Mouse (Mus musculus) forebrain, embryonic 14.5 days (tissue): ENCODE results near the gene Ubiad1. TPM values are rescaled to one million over a fixed set of nuclear protein-coding genes. Genes with fewer than 3 reads are reported as not detected.

Source experiments
- ATAC-seq: fragments of 200-750 bp; cut with Nextera tagmentation; 2 replicates; pipeline ENCODE4 v1.8.0; 2017; ENCODE audit warnings: mild to moderate bottlenecking, moderate library complexity
- DNase-seq: peaks from one replicate; pipeline ENCODE4 v3.0.0-alpha.2; 2015; ENCODE audit warnings: low spot score
- H3K27ac ChIP-seq: fragments of 300-500 bp; sonication (generic); 2 replicates; pipeline ENCODE4 v1.5.1; 2014; ENCODE audit warnings: low read depth, mild to moderate bottlenecking, control low read depth, low read length, moderate library complexity
- H3K27me3 ChIP-seq: fragments of 300-500 bp; sonication (generic); replicated peaks from 2 replicates; pipeline ENCODE4 v1.6.1; 2014; ENCODE audit warnings: low read length, control low read depth, mixed read lengths; ENCODE audit not compliant: control insufficient read depth, insufficient read depth
- H3K36me3 ChIP-seq: fragments of 300-500 bp; sonication (generic); 2 replicates; pipeline ENCODE4 v1.6.1; 2014; ENCODE audit warnings: low read length, control low read depth; ENCODE audit not compliant: control insufficient read depth, insufficient read depth
- H3K4me1 ChIP-seq: fragments of 300-500 bp; sonication (generic); 2 replicates; pipeline ENCODE4 v1.6.1; 2014; ENCODE audit warnings: antibody characterized with exemption, low read length, control low read depth; ENCODE audit not compliant: control insufficient read depth, insufficient read depth
- H3K4me2 ChIP-seq: fragments of 300-500 bp; sonication (generic); 2 replicates; pipeline ENCODE4 v1.6.1; 2014; ENCODE audit warnings: mild to moderate bottlenecking, control low read depth, low read length
- H3K4me3 ChIP-seq: fragments of 300-500 bp; sonication (generic); 2 replicates; pipeline ENCODE4 v1.5.1; 2014; ENCODE audit warnings: low read depth, low read length, control low read depth
- H3K9ac ChIP-seq: fragments of 300-500 bp; sonication (generic); 2 replicates; pipeline ENCODE4 v1.6.1; 2014; ENCODE audit warnings: mild to moderate bottlenecking, low read length, control low read depth, moderate library complexity
- H3K9me3 ChIP-seq: fragments of 300-500 bp; sonication (generic); replicated peaks from 2 replicates; pipeline ENCODE4 v1.6.1; 2016; ENCODE audit warnings: low read length, control low read depth, mixed read lengths; ENCODE audit not compliant: control insufficient read depth
- WGBS: fragments of 180-500 bp; shearing (Covaris S2); extraction: QIAGEN DNeasy Blood & Tissue Kit; methylation state at CpG from one replicate; pipeline ENCODE4 v1.1.7; 2014; 5-methylcytosine and 5-hydroxymethylcytosine counted together
- polyA plus RNA-seq: library from polyadenylated mRNA; unstranded; fragments of >200 nt; fragmentation: Nextera tagmentation; extraction: Ambion mirVana; gene quantifications from 2 replicates; pipeline ENCODE4 v1.2.1, GENCODE M21; 2014

The Ubiad1 gene
- polyA plus RNA-seq, 1 experiment from 2014 or later = 14.2 TPM

- WGBS = 82% methylated on average over 5 of the region's 5 CpGs
- no peak for ATAC-seq
- Histone ChIP-seq H3K4me2 (no peak overlapping the region), H3K4me1 (no peaks in the 10 kb centered on the region), H3K27ac (no peak overlapping the region), H3K9ac (no peak overlapping the region), H3K36me3 (no peaks in the 10 kb centered on the region), H3K9me3 (no peaks in the 10 kb centered on the region), H3K27me3 (no peaks in the 10 kb centered on the region), H3K4me3 (no peak overlapping the region)
- no peak for DNase-seq
Observed at GRCm38 (mm10) chr4:148428544-148428943, 16.0 kb downstream of the Ubiad1 start.

- ATAC-seq = 0 out of 2 replicates have a peak, but pooled peaks have one; percentile 15
- no peak overlapping the region for H3K4me2 ChIP-seq
- no peak overlapping the region for H3K9ac ChIP-seq
- H3K27ac ChIP-seq = no peak overlapping the region
- no peaks in the 10 kb centered on the region for H3K36me3 ChIP-seq
- H3K4me3 ChIP-seq = no peak overlapping the region
- no peaks in the 10 kb centered on the region for H3K27me3 ChIP-seq
- DNase-seq = peak; percentile 37
- 83% methylated on average over 10 of the region's 10 CpGs for WGBS
- H3K9me3 ChIP-seq = no peaks in the 10 kb centered on the region
- no peaks in the 10 kb centered on the region for H3K4me1 ChIP-seq
Observed at GRCm38 (mm10) chr4:148426950-148427850, 17.4 kb downstream of the Ubiad1 start.

- no peaks in the 10 kb centered on the region for H3K4me1 ChIP-seq
- no peaks in the 10 kb centered on the region for H3K36me3 ChIP-seq
- H3K27ac ChIP-seq = 0 out of 2 replicates have a peak overlapping the region, but pooled peaks have one; percentile 21
- H3K9me3 ChIP-seq = no peaks in the 10 kb centered on the region
- 48% methylated on average over 6 of the region's 6 CpGs for WGBS
- H3K27me3 ChIP-seq = no peaks in the 10 kb centered on the region
- no peak overlapping the region for H3K4me3 ChIP-seq
- DNase-seq = no peak
- no peak overlapping the region for H3K4me2 ChIP-seq
- no peak for ATAC-seq
- peak overlapping the region; percentile 25; the same call in 1 of the 2 replicates for H3K9ac ChIP-seq
Observed at GRCm38 (mm10) chr4:148417559-148417958, 27.0 kb downstream of the Ubiad1 start.

- DNase-seq (peak; percentile 39), ATAC-seq (peak; percentile 52)
- Histone ChIP-seq H3K4me3 (no peak overlapping the region), H3K27me3 (no peaks in the 10 kb centered on the region), H3K9me3 (no peaks in the 10 kb centered on the region), H3K27ac (0 out of 2 replicates have a peak overlapping the region, but pooled peaks have one; percentile 21), H3K9ac (peak overlapping the region; percentile 25; the same call in 1 of the 2 replicates), H3K36me3 (no peaks in the 10 kb centered on the region), H3K4me2 (no peak overlapping the region), H3K4me1 (no peaks in the 10 kb centered on the region)
- WGBS = 27% methylated on average over 11 of the region's 11 CpGs
Observed at GRCm38 (mm10) chr4:148417074-148417526, 27.5 kb downstream of the Ubiad1 start.

GRCm38 (mm10) chr4:148415575-148415974 is 29.0 kb downstream of the Ubiad1 start:
- Histone ChIP-seq H3K9me3 (no peaks in the 10 kb centered on the region), H3K27me3 (no peaks in the 10 kb centered on the region), H3K4me1 (no peaks in the 10 kb centered on the region), H3K36me3 (no peaks in the 10 kb centered on the region), H3K4me2 (no peak overlapping the region), H3K9ac (no peak overlapping the region), H3K27ac (no peak overlapping the region), H3K4me3 (no peak overlapping the region)
- ATAC-seq (peak; percentile 42; the same call in 1 of the 2 replicates), DNase-seq (peak; percentile 34)
- 22% methylated on average over 16 of the region's 16 CpGs for WGBS

- H3K9me3 ChIP-seq = no peaks in the 10 kb centered on the region
- ATAC-seq = no peak
- no peak overlapping the region for H3K9ac ChIP-seq
- H3K36me3 ChIP-seq = no peaks in the 10 kb centered on the region
- DNase-seq = no peak
- no peak overlapping the region for H3K4me2 ChIP-seq
- H3K4me1 ChIP-seq = peaks cover 10% of the 10 kb centered on the region
- no peak overlapping the region for H3K27ac ChIP-seq
- peaks cover 15% of the 10 kb centered on the region for H3K27me3 ChIP-seq
- H3K4me3 ChIP-seq = no peak overlapping the region
- 68% methylated on average over 10 of the region's 10 CpGs for WGBS
Observed at GRCm38 (mm10) chr4:148408256-148408975, 36.2 kb downstream of the Ubiad1 start.

DNA sequence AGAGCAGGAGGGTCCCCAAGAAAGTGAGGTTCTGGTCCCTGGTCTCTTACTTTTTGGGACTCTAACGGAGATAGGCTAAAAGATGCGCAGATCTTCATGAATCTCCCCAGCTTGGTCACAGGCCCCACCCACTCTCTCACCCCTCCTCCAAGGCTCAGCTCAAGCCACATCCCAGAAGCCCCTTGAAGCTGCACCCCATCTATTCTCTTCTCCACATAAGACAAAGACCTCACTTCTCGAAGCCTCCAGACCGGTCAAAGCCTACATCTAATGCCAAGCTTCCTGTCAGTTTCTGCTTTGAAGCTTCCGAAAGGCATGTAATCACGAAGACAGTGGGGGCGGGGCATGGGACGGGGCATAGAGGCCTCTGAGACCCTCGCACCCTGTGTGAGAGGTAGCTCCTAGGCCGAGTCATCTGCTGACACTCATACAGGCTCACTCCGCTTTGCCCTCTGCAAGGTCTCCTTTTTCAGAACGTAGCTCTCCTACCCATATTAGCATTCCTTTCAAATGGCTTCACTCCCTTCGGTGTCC is 39.2 kb downstream of the Ubiad1 start:
- peak overlapping the region; percentile 21; the same call in 1 of the 2 replicates for H3K9ac ChIP-seq
- ATAC-seq (no peak), DNase-seq (no peak)

DNA sequence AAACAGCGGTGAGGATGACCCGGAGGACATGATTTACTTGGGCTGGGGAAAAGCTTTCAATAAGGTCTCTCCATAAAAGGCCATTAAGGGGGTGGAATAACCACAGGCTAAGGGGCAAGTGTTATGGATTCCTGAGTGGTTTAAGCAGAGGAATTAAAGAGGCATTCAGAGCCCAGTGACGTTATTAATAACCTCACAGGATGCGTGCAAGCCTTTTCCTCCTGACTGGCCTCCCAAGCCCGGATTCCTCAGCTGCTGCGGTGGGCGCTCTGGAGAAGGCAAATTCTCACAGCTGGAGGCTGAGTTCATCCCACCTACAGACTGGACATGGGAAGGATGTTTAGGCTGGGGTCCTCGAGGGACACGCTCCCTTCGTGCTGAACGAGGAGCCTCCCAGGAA is 39.8 kb downstream of the Ubiad1 start:
- DNase-seq = no peak

More for the DNA sequence above, 39.2 kb downstream of the Ubiad1 start:
- H3K27ac ChIP-seq = no peak overlapping the region
- no peaks in the 10 kb centered on the region for H3K36me3 ChIP-seq
- peaks cover 10% of the 10 kb centered on the region for H3K4me1 ChIP-seq
- no peak overlapping the region; the same call in 1 of the 2 replicates for H3K4me3 ChIP-seq
- H3K27me3 ChIP-seq = peaks cover 15% of the 10 kb centered on the region
- WGBS = 16% methylated on average over 13 of the region's 13 CpGs
- no peaks in the 10 kb centered on the region for H3K9me3 ChIP-seq
- H3K4me2 ChIP-seq = no peak overlapping the region

More for the DNA sequence above, 39.8 kb downstream of the Ubiad1 start:
- Histone ChIP-seq H3K9me3 (no peaks in the 10 kb centered on the region), H3K27me3 (peaks cover 15% of the 10 kb centered on the region), H3K36me3 (no peaks in the 10 kb centered on the region), H3K9ac (no peak overlapping the region), H3K4me3 (no peak overlapping the region), H3K4me2 (0 out of 2 replicates have a peak overlapping the region, but pooled peaks have one; percentile 9), H3K4me1 (peaks cover 10% of the 10 kb centered on the region), H3K27ac (no peak overlapping the region)
- WGBS = 9% methylated on average over 11 of the region's 11 CpGs
- no peak for ATAC-seq
